Mouse (Mus musculus): ENCODE measurements around the gene Bmyc. TPM values are rescaled to one million over a fixed set of nuclear protein-coding genes. Genes with fewer than 3 reads are reported as not detected.

Gene Bmyc
- total and polyA plus RNA-seq, 2 experiments from 2014 or later = 50.5 to 195 TPM

- no peak overlapping the region for H3K9ac ChIP-seq
- 67% methylated on average over 1 of the region's 1 CpGs for WGBS
These were observed 40.0 kb upstream of the Bmyc start for GRCm38 (mm10) chr2:25666516-25666915.

GRCm38 (mm10) chr2:25676486-25676885, 30.1 kb upstream of the Bmyc start, which contains the start of gene Lcn6:
Gene Lcn6, plus strand, starts transcription at chr2:25676786.
- Histone ChIP-seq H3K4me3 (ENCODE audit: low read depth, low read length) (no peak within 1 kb of the TSS), H3K4me2 (ENCODE audit: low read depth) (no peak within 1 kb of the TSS), H3K27me3 (ENCODE audit: insufficient read depth, low read length) (no peaks in the 10 kb centered on the region; the same call in 1 of the 2 replicates), H3K9ac (no peak within 1 kb of the TSS), H3K9me3 (ENCODE audit: low read length) (no peaks in the 10 kb centered on the region), H3K36me3 (ENCODE audit: insufficient read depth) (no peaks in the 10 kb centered on the region), H3K4me1 (ENCODE audit: insufficient read depth) (no peaks in the 10 kb centered on the region), H3K27ac (ENCODE audit: low read depth, low read length) (no peak within 1 kb of the TSS)
- DNase-seq (no peak), ATAC-seq (no peak)
- TF ChIP-seq CTCF (IDR thresholded peaks at IDR 0.05; ENCODE audit: low read depth) = no peak
- WGBS = 88% methylated on average over 3 of the region's 3 CpGs

More at GRCm38 (mm10) chr2:25666516-25666915, 40.0 kb upstream of the Bmyc start:
- Histone ChIP-seq H3K36me3 (ENCODE audit: insufficient read depth) (no peaks in the 10 kb centered on the region), H3K27ac (ENCODE audit: low read depth, low read length) (no peak overlapping the region), H3K9me3 (ENCODE audit: low read length) (no peaks in the 10 kb centered on the region), H3K4me1 (ENCODE audit: insufficient read depth) (no peaks in the 10 kb centered on the region), H3K4me2 (ENCODE audit: low read depth) (no peak overlapping the region), H3K27me3 (ENCODE audit: insufficient read depth, low read length) (no peaks in the 10 kb centered on the region), H3K4me3 (ENCODE audit: low read depth, low read length) (no peak overlapping the region)
- TF ChIP-seq CTCF (IDR thresholded peaks at IDR 0.05; ENCODE audit: low read depth) = no peak
- ATAC-seq (no peak), DNase-seq (no peak)

- 80% methylated on average over 6 of the region's 6 CpGs for WGBS
- Histone ChIP-seq H3K4me3 (ENCODE audit: low read depth, low read length) (no peak overlapping the region), H3K9ac (no peak overlapping the region), H3K9me3 (ENCODE audit: low read length) (no peaks in the 10 kb centered on the region), H3K36me3 (ENCODE audit: insufficient read depth) (no peaks in the 10 kb centered on the region), H3K4me1 (ENCODE audit: insufficient read depth) (no peaks in the 10 kb centered on the region), H3K4me2 (ENCODE audit: low read depth) (no peak overlapping the region), H3K27me3 (ENCODE audit: insufficient read depth, low read length) (no peaks in the 10 kb centered on the region; the same call in 1 of the 2 replicates), H3K27ac (ENCODE audit: low read depth, low read length) (no peak overlapping the region)
- no peak for TF ChIP-seq CTCF (IDR thresholded peaks at IDR 0.05; ENCODE audit: low read depth)
- DNase-seq = no peak
- ATAC-seq = no peak
These were observed 27.0 kb upstream of the Bmyc start for GRCm38 (mm10) chr2:25679559-25679958.

GRCm38 (mm10) chr2:25682426-25682825, 24.1 kb upstream of the Bmyc start, which contains the start of gene Lcn10:
Gene Lcn10, plus strand, starts transcription at chr2:25682726.
- 76% methylated on average over 2 of the region's 2 CpGs for WGBS
- H3K27ac ChIP-seq (ENCODE audit: low read depth, low read length) = no peak within 1 kb of the TSS
- no peaks in the 10 kb centered on the region for H3K27me3 ChIP-seq (ENCODE audit: insufficient read depth, low read length)
- no peak for TF ChIP-seq CTCF (IDR thresholded peaks at IDR 0.05; ENCODE audit: low read depth)
- ATAC-seq (no peak), DNase-seq (no peak)
- H3K4me3 ChIP-seq (ENCODE audit: low read depth, low read length) = no peak within 1 kb of the TSS
- no peak within 1 kb of the TSS for H3K4me2 ChIP-seq (ENCODE audit: low read depth)
- no peaks in the 10 kb centered on the region for H3K9me3 ChIP-seq (ENCODE audit: low read length)
- no peaks in the 10 kb centered on the region for H3K4me1 ChIP-seq (ENCODE audit: insufficient read depth)
- no peaks in the 10 kb centered on the region for H3K36me3 ChIP-seq (ENCODE audit: insufficient read depth)
- H3K9ac ChIP-seq = no peak within 1 kb of the TSS

- H3K27me3 ChIP-seq (ENCODE audit: insufficient read depth, low read length) = no peaks in the 10 kb centered on the region
- TF ChIP-seq CTCF (IDR thresholded peaks at IDR 0.05; ENCODE audit: low read depth) = no peak
- H3K4me3 ChIP-seq (ENCODE audit: low read depth, low read length) = no peak overlapping the region
- H3K4me1 ChIP-seq (ENCODE audit: insufficient read depth) = no peaks in the 10 kb centered on the region
- H3K4me2 ChIP-seq (ENCODE audit: low read depth) = no peak overlapping the region
- H3K27ac ChIP-seq (ENCODE audit: low read depth, low read length) = no peak overlapping the region
- ATAC-seq (no peak), DNase-seq (no peak)
- WGBS = 62% methylated on average over 4 of the region's 4 CpGs
- H3K36me3 ChIP-seq (ENCODE audit: insufficient read depth) = no peaks in the 10 kb centered on the region
- H3K9me3 ChIP-seq (ENCODE audit: low read length) = no peaks in the 10 kb centered on the region
- H3K9ac ChIP-seq = no peak overlapping the region
These were observed 19.6 kb upstream of the Bmyc start for GRCm38 (mm10) chr2:25686941-25687340.

GRCm38 (mm10) chr2:25694605-25695004, 11.9 kb upstream of the Bmyc start:
- peak; percentile 79 for TF ChIP-seq CTCF (IDR thresholded peaks at IDR 0.05; ENCODE audit: low read depth)
- Histone ChIP-seq H3K4me3 (ENCODE audit: low read depth, low read length) (no peak overlapping the region), H3K9me3 (ENCODE audit: low read length) (no peaks in the 10 kb centered on the region), H3K27ac (ENCODE audit: low read depth, low read length) (no peak overlapping the region), H3K4me1 (ENCODE audit: insufficient read depth) (no peaks in the 10 kb centered on the region), H3K9ac (no peak overlapping the region), H3K4me2 (ENCODE audit: low read depth) (no peak overlapping the region), H3K27me3 (ENCODE audit: insufficient read depth, low read length) (no peaks in the 10 kb centered on the region), H3K36me3 (ENCODE audit: insufficient read depth) (no peaks in the 10 kb centered on the region)
- DNase-seq (peak; percentile 47), ATAC-seq (no peak)

- TF ChIP-seq CTCF (IDR thresholded peaks at IDR 0.05; ENCODE audit: low read depth) = no peak
- H3K9ac ChIP-seq = no peak overlapping the region
- no peak overlapping the region for H3K27ac ChIP-seq (ENCODE audit: low read depth, low read length)
- no peak for ATAC-seq
- H3K4me1 ChIP-seq (ENCODE audit: insufficient read depth) = no peaks in the 10 kb centered on the region
- H3K27me3 ChIP-seq (ENCODE audit: insufficient read depth, low read length) = no peaks in the 10 kb centered on the region
- WGBS = 74% methylated on average over 4 of the region's 4 CpGs
- no peaks in the 10 kb centered on the region for H3K36me3 ChIP-seq (ENCODE audit: insufficient read depth)
- no peak overlapping the region for H3K4me2 ChIP-seq (ENCODE audit: low read depth)
- H3K9me3 ChIP-seq (ENCODE audit: low read length) = no peaks in the 10 kb centered on the region
- H3K4me3 ChIP-seq (ENCODE audit: low read depth, low read length) = no peak overlapping the region
- no peak for DNase-seq
These were observed 9.6 kb upstream of the Bmyc start for GRCm38 (mm10) chr2:25696951-25697350.
